Mouse (Mus musculus) MEL (cell line): ENCODE data around the gene Tapbp. TPM values are rescaled to one million over a fixed set of nuclear protein-coding genes. Genes with fewer than 3 reads are reported as not detected.

Source experiments
- DNase-seq: peaks from one replicate; pipeline ENCODE4 v3.0.0; 2011; ENCODE audit warnings: low read depth, low spot score
- H3K27ac ChIP-seq: 2 replicates; pipeline ENCODE4 v1.5.1; 2012; ENCODE audit warnings: low read depth, mild to moderate bottlenecking, control low read depth, low read length, moderate library complexity; ENCODE audit not compliant: control insufficient read depth
- H3K27me3 ChIP-seq, 2 experiments: fragments of 150-350 bp in 1 of 2; sonication (generic) in 1 of 2; 2 replicates each; pipeline ENCODE4 v1.6.1; 2012; ENCODE audit warnings: low read length in 2 of 2, mild to moderate bottlenecking in 2 of 2, improper control_type of control experiment in 1 of 2, moderate library complexity in 1 of 2; ENCODE audit not compliant: insufficient read depth in 2 of 2, control insufficient read depth in 1 of 2
- H3K36me3 ChIP-seq, 2 experiments: 2 replicates each; pipeline ENCODE4 v1.6.1; 2012 to 2014; ENCODE audit warnings: low read length in 2 of 2, improper control_type of control experiment in 1 of 2, inconsistent platforms in 1 of 2, mild to moderate bottlenecking in 1 of 2; ENCODE audit not compliant: insufficient read depth in 2 of 2, control insufficient read depth in 1 of 2
- H3K4me1 ChIP-seq, 2 experiments: fragments of 150-350 bp in 1 of 2; sonication (generic) in 1 of 2; 2 replicates each; pipeline ENCODE4 v1.6.1; 2012; ENCODE audit warnings: low read length in 2 of 2, improper control_type of control experiment in 1 of 2, mild to moderate bottlenecking in 1 of 2; ENCODE audit not compliant: insufficient read depth in 2 of 2, control insufficient read depth in 1 of 2
- H3K4me3 ChIP-seq, 2 experiments: fragments of 150-350 bp in 1 of 2; sonication (generic) in 1 of 2; 2 replicates each; pipeline ENCODE4 v1.5.1; 2012; ENCODE audit warnings: low read depth in 2 of 2, low read length in 2 of 2, mild to moderate bottlenecking in 2 of 2, moderate library complexity in 2 of 2, control low read depth in 1 of 2, improper control_type of control experiment in 1 of 2; ENCODE audit not compliant: control insufficient read depth in 1 of 2, insufficient read depth in 1 of 2
- H3K79me2 ChIP-seq: 2 replicates; pipeline ENCODE4 v1.6.1; 2012; ENCODE audit warnings: mild to moderate bottlenecking, low read length, moderate library complexity; ENCODE audit not compliant: control insufficient read depth, poor library complexity, insufficient read depth
- H3K9ac ChIP-seq: 2 replicates; pipeline ENCODE4 v1.6.1; 2012; ENCODE audit warnings: low read depth, mild to moderate bottlenecking, control low read depth, low read length, moderate library complexity; ENCODE audit not compliant: control insufficient read depth, poor library complexity, severe bottlenecking
- H3K9me3 ChIP-seq: fragments of 150-350 bp; sonication (generic); replicated peaks from 2 replicates; pipeline ENCODE4 v1.6.1; 2012; ENCODE audit warnings: mild to moderate bottlenecking, low read length, improper control_type of control experiment, moderate library complexity; ENCODE audit not compliant: insufficient read depth
- CHD2 ChIP-seq: IDR thresholded peaks from 2 replicates; pipeline ENCODE4 v1.6.1; 2011; ENCODE audit warnings: low read length, improper control_type of control experiment
- CTCF ChIP-seq, 3 experiments: IDR thresholded peaks in 2 of 3; conservative IDR thresholded peaks in 1 of 3; 2 replicates each; pipeline ENCODE4 v1.5.1; 2011 to 2012; ENCODE audit warnings: low read length in 3 of 3, low read depth in 2 of 3, mild to moderate bottlenecking in 2 of 3, improper control_type of control experiment in 1 of 3, inconsistent platforms in 1 of 3, mixed read lengths in 1 of 3, moderate library complexity in 1 of 3; ENCODE audit not compliant: control insufficient read depth in 1 of 3, insufficient read depth in 1 of 3, poor library complexity in 1 of 3, severe bottlenecking in 1 of 3
- ELF1 ChIP-seq: IDR thresholded peaks from 2 replicates; pipeline ENCODE4 v1.6.1; 2014; ENCODE audit warnings: low read depth, mild to moderate bottlenecking, inconsistent platforms, low read length, improper control_type of control experiment, moderate library complexity
- EP300 ChIP-seq, 2 experiments: IDR thresholded peaks; 2 replicates each; pipeline ENCODE4 v1.6.1; 2011; ENCODE audit warnings: improper control_type of control experiment in 2 of 2, low read length in 2 of 2, low read depth in 1 of 2, mild to moderate bottlenecking in 1 of 2
- ETS1 ChIP-seq: IDR thresholded peaks from 2 replicates; pipeline ENCODE4 v1.6.1; 2012; ENCODE audit warnings: low read depth, mild to moderate bottlenecking, inconsistent platforms, low read length, improper control_type of control experiment, moderate library complexity
- GATA1 ChIP-seq: IDR thresholded peaks from 2 replicates; pipeline ENCODE4 v1.6.1; 2011; ENCODE audit warnings: low read depth, low read length, improper control_type of control experiment
- HCFC1 ChIP-seq: IDR thresholded peaks from 2 replicates; pipeline ENCODE4 v1.6.1; 2012; ENCODE audit warnings: low read depth, mild to moderate bottlenecking, inconsistent platforms, low read length, improper control_type of control experiment, moderate library complexity
- JUND ChIP-seq: IDR thresholded peaks from 2 replicates; pipeline ENCODE4 v1.6.1; 2011; ENCODE audit warnings: low read depth, mild to moderate bottlenecking, improper control_type of control experiment, low read length
- KAT2A ChIP-seq: conservative IDR thresholded peaks from 2 replicates; pipeline ENCODE4 v1.6.1; 2012; ENCODE audit warnings: low read depth, low read length, improper control_type of control experiment, inconsistent platforms
- MAX ChIP-seq: IDR thresholded peaks from 2 replicates; pipeline ENCODE4 v1.6.1; 2011; ENCODE audit warnings: low read length, improper control_type of control experiment
- MEF2A ChIP-seq: IDR thresholded peaks from 2 replicates; pipeline ENCODE4 v1.6.1; 2014; ENCODE audit warnings: low read depth, mild to moderate bottlenecking, inconsistent platforms, low read length, improper control_type of control experiment; ENCODE audit not compliant: poor library complexity, insufficient replicate concordance, severe bottlenecking; ENCODE audit errors: extremely low read depth
- MXI1 ChIP-seq: IDR thresholded peaks from 2 replicates; pipeline ENCODE4 v1.6.1; 2011; ENCODE audit warnings: mild to moderate bottlenecking, low read depth, low read length, improper control_type of control experiment
- MYC ChIP-seq: IDR thresholded peaks from 2 replicates; pipeline ENCODE4 v1.6.1; 2011; ENCODE audit warnings: low read depth, mild to moderate bottlenecking, low read length, improper control_type of control experiment, moderate library complexity
- NRF1 ChIP-seq: IDR thresholded peaks from 2 replicates; pipeline ENCODE4 v1.6.1; 2014; ENCODE audit warnings: low read depth, mild to moderate bottlenecking, inconsistent platforms, low read length, improper control_type of control experiment, moderate library complexity; ENCODE audit not compliant: poor library complexity, insufficient read depth, severe bottlenecking
- POLR2AphosphoS5 ChIP-seq: IDR thresholded peaks from 2 replicates; pipeline ENCODE4 v1.6.1; 2012; ENCODE audit warnings: low read depth, borderline replicate concordance, mild to moderate bottlenecking, inconsistent platforms, low read length, moderate library complexity, mixed read lengths
- RAD21 ChIP-seq: IDR thresholded peaks from 2 replicates; pipeline ENCODE4 v1.6.1; 2011; ENCODE audit warnings: mild to moderate bottlenecking, low read depth, low read length, improper control_type of control experiment
- RCOR1 ChIP-seq: IDR thresholded peaks from 2 replicates; pipeline ENCODE4 v1.6.1; 2012; ENCODE audit warnings: low read depth, mild to moderate bottlenecking, inconsistent platforms, low read length, improper control_type of control experiment
- SMC3 ChIP-seq: IDR thresholded peaks from 2 replicates; pipeline ENCODE4 v1.6.1; 2011; ENCODE audit warnings: low read depth, low read length, improper control_type of control experiment
- TAL1 ChIP-seq: IDR thresholded peaks from 2 replicates; pipeline ENCODE4 v1.6.1; 2012; ENCODE audit warnings: mild to moderate bottlenecking, inconsistent platforms, low read length, moderate library complexity, mixed read lengths
- TBP ChIP-seq: IDR thresholded peaks from 2 replicates; pipeline ENCODE4 v1.8.0; 2011; ENCODE audit warnings: low read depth, low read length, improper control_type of control experiment
- polyA plus RNA-seq, 2 experiments: library from polyadenylated mRNA; stranded (reverse) in 1 of 2; unstranded in 1 of 2; fragments of >175 nt in 1 of 2; fragments of >200 nt in 1 of 2; gene quantifications; 2 replicates each; pipeline versions ENCODE4 v1.2.1 to v1.2.4; 2012; ENCODE audit warnings: low replicate concordance in 2 of 2, low read depth in 1 of 2; ENCODE audit not compliant: insufficient read length in 2 of 2, insufficient read depth in 1 of 2, missing spikeins in 1 of 2
- total RNA-seq: library from RNA; depleted of rRNA; stranded (reverse); fragments of 300-350 nt; gene quantifications from 2 replicates; pipeline ENCODE4 v1.2.3, GENCODE M21; 2012

Tapbp gene
- total and polyA plus RNA-seq, 3 experiments = 24.3 to 33.3 TPM; not detected in 1

DNA sequence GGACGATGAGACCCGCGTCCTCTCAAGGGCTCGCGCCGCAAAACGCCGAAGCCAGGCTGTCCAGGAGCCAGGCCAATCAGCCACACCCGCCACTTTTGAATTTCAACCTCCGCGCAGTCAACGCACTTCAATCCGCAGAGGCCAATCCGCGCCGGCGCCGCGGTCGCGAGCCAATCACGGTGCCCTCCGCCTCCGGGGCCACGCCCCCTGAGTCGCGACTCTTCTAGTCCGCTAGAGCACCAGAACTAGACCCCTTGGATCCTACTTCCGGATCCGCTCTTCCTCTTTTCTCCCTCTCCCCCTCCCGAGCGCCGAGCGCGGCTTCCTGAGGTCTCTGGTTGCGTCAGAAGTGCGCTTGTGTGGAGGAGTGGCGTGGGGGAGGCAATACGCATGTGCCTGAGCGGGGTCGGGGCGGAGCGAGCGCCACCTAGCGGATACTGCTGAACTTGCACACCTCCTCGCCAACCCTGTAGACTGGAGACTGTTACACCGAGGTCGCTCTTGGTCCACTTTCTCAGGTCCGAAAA, 25.1 kb upstream of the Tapbp start, which contains the start of gene Kifc1 (continued):
- TF ChIP-seq HCFC1 (peak; percentile 90), MYC (peak; percentile 95), MEF2A (no peak), JUND (no peak), ELF1 (peak; percentile 96), CTCF (IDR thresholded peaks at IDR 0.05 in 2 of 3, conservative IDR thresholded peaks at IDR 0.05 in 1 of 3; ENCODE audit: control insufficient read depth in 1 of 3, insufficient read depth in 1 of 3, low read depth in 2 of 3, low read length in 3 of 3, poor library complexity in 1 of 3, severe bottlenecking in 1 of 3) (peak; percentile 78 to 89 (median 79)), RCOR1 (no peak), TAL1 (no peak), EP300 (IDR thresholded peaks at IDR 0.05; ENCODE audit: low read depth in 1 of 2, low read length in 2 of 2) (peak in 1 of 2 experiments; percentile 49; a peak in 1 of 4 replicates), KAT2A (peak; percentile 62; the same call in 1 of the 2 replicates), MAX (peak; percentile 81), TBP (peak; percentile 65), MXI1 (peak; percentile 70), POLR2AphosphoS5 (no peak), GATA1 (no peak), NRF1 (peak; percentile 81), SMC3 (peak; percentile 53), RAD21 (no peak; the same call in 1 of the 2 replicates)
- TF ChIP-seq, all 39 proteins: peak for 19

DNA sequence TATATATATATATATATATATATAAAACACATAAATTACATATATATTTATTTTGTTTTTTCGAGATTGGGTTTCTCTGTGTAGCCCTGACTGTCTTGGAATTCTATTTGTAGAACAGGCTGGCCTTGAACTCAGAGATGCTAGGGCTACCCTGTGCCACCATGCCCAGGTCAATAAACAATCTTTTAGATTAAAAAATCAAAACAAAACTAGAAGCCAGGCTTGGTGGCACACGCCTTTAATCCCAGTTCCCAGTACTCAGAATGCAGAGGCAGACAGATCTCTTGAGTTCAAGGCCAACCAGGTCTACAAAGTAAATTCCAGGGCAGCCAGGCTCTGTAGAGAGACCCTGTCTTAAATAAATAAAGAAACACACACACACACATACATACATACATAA, 24.3 kb upstream of the Tapbp start:
- Histone ChIP-seq H3K4me3 (no peak overlapping the region), H3K36me3 (peaks cover 0 to 16% of the 10 kb centered on the region in 2 experiments; a peak in 2 of 4 replicates), H3K9me3 (no peaks in the 10 kb centered on the region), H3K27ac (no peak overlapping the region), H3K9ac (0 out of 2 replicates have a peak overlapping the region, but pooled peaks have one; percentile 8), H3K27me3 (no peaks in the 10 kb centered on the region), H3K79me2 (peaks cover 27% of the 10 kb centered on the region), H3K4me1 (peaks cover 4 to 18% of the 10 kb centered on the region in 2 experiments)
- no peak for TF ChIP-seq CTCF (IDR thresholded peaks at IDR 0.05 in 2 of 3, conservative IDR thresholded peaks at IDR 0.05 in 1 of 3; ENCODE audit: control insufficient read depth in 1 of 3, insufficient read depth in 1 of 3, low read depth in 2 of 3, low read length in 3 of 3, poor library complexity in 1 of 3, severe bottlenecking in 1 of 3)
- TF ChIP-seq NRF1 = no peak
- no peak for TF ChIP-seq ETS1
- no peak for TF ChIP-seq POLR2AphosphoS5
- no peak for TF ChIP-seq KAT2A
- TF ChIP-seq CHD2 = no peak
- no peak for DNase-seq
